Mouse (Mus musculus): ENCODE measurements around the gene Ppp1r26. TPM values are rescaled to one million over a fixed set of nuclear protein-coding genes. Genes with fewer than 3 reads are reported as not detected.

Ppp1r26 gene
- polyA plus RNA-seq, 1 experiment from 2014 or later: 7.1 TPM

- Histone ChIP-seq H3K9ac (replicated peaks; ENCODE audit: low read length) (no peak overlapping the region), H3K4me2 (replicated peaks; ENCODE audit: low read depth, low read length) (no peak overlapping the region), H3K9me3 (ENCODE audit: low read length) (no peaks in the 10 kb centered on the region), H3K36me3 (ENCODE audit: insufficient read depth, low read length) (no peaks in the 10 kb centered on the region), H3K4me1 (ENCODE audit: insufficient read depth, low read length) (no peaks in the 10 kb centered on the region), H3K4me3 (ENCODE audit: low read length) (no peak overlapping the region), H3K27me3 (ENCODE audit: insufficient read depth, low read length) (no peaks in the 10 kb centered on the region), H3K27ac (ENCODE audit: low read length) (no peak overlapping the region)
- 57% methylated on average over 2 of the region's 2 CpGs for WGBS
- no peak for ATAC-seq (ENCODE audit: low FRiP score, low TSS enrichment)
Observed at GRCm38 (mm10) chr2:28483861-28484260, 37.3 kb downstream of the Ppp1r26 start.

GRCm38 (mm10) chr2:28494521-28494920 lies 47.9 kb downstream of the Ppp1r26 start:
- H3K9ac ChIP-seq (replicated peaks; ENCODE audit: low read length): no peak overlapping the region
- H3K4me2 ChIP-seq (replicated peaks; ENCODE audit: low read depth, low read length): no peak overlapping the region
- H3K9me3 ChIP-seq (ENCODE audit: low read length): no peaks in the 10 kb centered on the region
- no peak for ATAC-seq (ENCODE audit: low FRiP score, low TSS enrichment)
- 0 out of 2 replicates have a peak overlapping the region, but pooled peaks have one; percentile 78 for H3K27ac ChIP-seq (ENCODE audit: low read length)
- peaks cover 6% of the 10 kb centered on the region; the same call in 1 of the 2 replicates for H3K4me1 ChIP-seq (ENCODE audit: insufficient read depth, low read length)
- H3K36me3 ChIP-seq (ENCODE audit: insufficient read depth, low read length): no peaks in the 10 kb centered on the region
- H3K27me3 ChIP-seq (ENCODE audit: insufficient read depth, low read length): no peaks in the 10 kb centered on the region
- WGBS: 64% methylated on average over 2 of the region's 2 CpGs
- no peak overlapping the region for H3K4me3 ChIP-seq (ENCODE audit: low read length)

DNA sequence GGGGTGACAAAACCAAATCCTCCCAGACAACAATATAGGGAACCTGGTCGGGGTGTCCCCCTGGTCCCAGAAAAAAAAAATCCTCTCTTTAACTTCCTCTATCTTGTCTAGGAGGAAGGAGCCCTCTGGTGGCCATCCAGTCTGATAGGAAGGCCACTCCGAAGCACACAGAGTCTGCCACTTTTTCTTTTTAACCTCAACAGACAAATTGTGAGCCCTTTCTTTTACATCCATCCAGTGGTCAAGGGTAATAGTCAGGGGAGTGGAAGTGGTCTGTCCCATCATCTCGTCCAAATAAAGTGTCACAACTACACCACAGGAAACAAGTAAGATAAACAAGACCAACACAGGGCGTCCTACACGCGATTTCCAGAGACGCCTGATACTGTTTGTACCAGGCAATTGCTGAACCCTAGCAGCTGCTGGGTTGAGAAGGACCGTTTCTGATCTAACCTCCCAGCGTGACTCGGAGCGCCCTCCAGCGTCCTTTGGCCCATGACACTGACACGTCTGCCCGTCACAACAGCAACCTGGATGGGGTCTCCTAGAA lies 48.7 kb downstream of the Ppp1r26 start:
- peaks cover 6% of the 10 kb centered on the region; the same call in 1 of the 2 replicates for H3K4me1 ChIP-seq (ENCODE audit: insufficient read depth, low read length)
- H3K27me3 ChIP-seq (ENCODE audit: insufficient read depth, low read length): no peaks in the 10 kb centered on the region
- no peaks in the 10 kb centered on the region for H3K9me3 ChIP-seq (ENCODE audit: low read length)
- peak overlapping the region; percentile 30 for H3K4me2 ChIP-seq (replicated peaks; ENCODE audit: low read depth, low read length)
- 62% methylated on average over 14 of the region's 14 CpGs for WGBS
- ATAC-seq (ENCODE audit: low FRiP score, low TSS enrichment): no peak
- no peak overlapping the region for H3K9ac ChIP-seq (replicated peaks; ENCODE audit: low read length)
- peak overlapping the region; percentile 7; the same call in 1 of the 2 replicates for H3K4me3 ChIP-seq (ENCODE audit: low read length)
- no peaks in the 10 kb centered on the region for H3K36me3 ChIP-seq (ENCODE audit: insufficient read depth, low read length)
- peak overlapping the region; percentile 78 for H3K27ac ChIP-seq (ENCODE audit: low read length)

GRCm38 (mm10) chr2:28495801-28496595 lies 49.4 kb downstream of the Ppp1r26 start:
- Histone ChIP-seq H3K27me3 (ENCODE audit: insufficient read depth, low read length) (no peaks in the 10 kb centered on the region), H3K9ac (replicated peaks; ENCODE audit: low read length) (no peak overlapping the region), H3K4me3 (ENCODE audit: low read length) (peak overlapping the region; percentile 7; the same call in 1 of the 2 replicates), H3K4me2 (replicated peaks; ENCODE audit: low read depth, low read length) (peak overlapping the region; percentile 46), H3K4me1 (ENCODE audit: insufficient read depth, low read length) (peaks cover 6% of the 10 kb centered on the region; the same call in 1 of the 2 replicates), H3K36me3 (ENCODE audit: insufficient read depth, low read length) (no peaks in the 10 kb centered on the region), H3K27ac (ENCODE audit: low read length) (peak overlapping the region; percentile 78), H3K9me3 (ENCODE audit: low read length) (no peaks in the 10 kb centered on the region)
- ATAC-seq (ENCODE audit: low FRiP score, low TSS enrichment): peak; percentile 74
- 61% methylated on average over 16 of the region's 16 CpGs for WGBS

DNA sequence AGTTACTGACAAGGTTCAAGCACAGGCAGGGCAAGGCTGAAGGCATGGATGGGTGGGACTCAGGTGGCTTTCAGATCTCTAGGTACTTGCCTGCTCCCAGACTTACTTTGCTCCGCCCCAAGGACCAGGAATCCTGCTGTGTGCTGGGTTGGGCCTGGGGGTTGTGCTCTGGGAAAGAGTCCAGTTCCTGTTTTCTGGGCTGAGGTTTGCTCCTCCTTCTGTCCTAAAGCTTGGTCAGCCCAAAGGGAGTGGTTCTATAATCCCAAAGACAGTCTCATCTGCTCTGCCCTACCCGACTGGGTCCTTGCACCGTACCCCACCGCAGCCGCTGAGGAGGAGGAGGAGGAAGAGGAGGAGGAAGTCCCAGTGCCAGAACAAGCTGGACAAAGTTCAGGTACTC lies 50.1 kb downstream of the Ppp1r26 start, which contains the start of gene Gbgt1:
Gene Gbgt1 (plus strand): TSS at position 221 of the 400 bp plus-strand sequence.
- peak; percentile 83 for ATAC-seq (ENCODE audit: low FRiP score, low TSS enrichment)
- WGBS: 50% methylated on average over 5 of the region's 5 CpGs
- no peaks in the 10 kb centered on the region for H3K36me3 ChIP-seq (ENCODE audit: insufficient read depth, low read length)
- H3K9me3 ChIP-seq (ENCODE audit: low read length): no peaks in the 10 kb centered on the region
- peak within 1 kb of the TSS; percentile 52 for H3K9ac ChIP-seq (replicated peaks; ENCODE audit: low read length)
- peaks cover 6% of the 10 kb centered on the region; the same call in 1 of the 2 replicates for H3K4me1 ChIP-seq (ENCODE audit: insufficient read depth, low read length)
- H3K4me3 ChIP-seq (ENCODE audit: low read length): peak within 1 kb of the TSS; percentile 34
- peak within 1 kb of the TSS; percentile 46 for H3K4me2 ChIP-seq (replicated peaks; ENCODE audit: low read depth, low read length)
- peak within 1 kb of the TSS; percentile 78 for H3K27ac ChIP-seq (ENCODE audit: low read length)
- H3K27me3 ChIP-seq (ENCODE audit: insufficient read depth, low read length): no peaks in the 10 kb centered on the region

- Histone ChIP-seq H3K9me3 (ENCODE audit: low read length) (no peaks in the 10 kb centered on the region), H3K27me3 (ENCODE audit: insufficient read depth, low read length) (no peaks in the 10 kb centered on the region), H3K4me2 (replicated peaks; ENCODE audit: low read depth, low read length) (peak overlapping the region; percentile 46), H3K4me1 (ENCODE audit: insufficient read depth, low read length) (peaks cover 6% of the 10 kb centered on the region; the same call in 1 of the 2 replicates), H3K27ac (ENCODE audit: low read length) (peak overlapping the region; percentile 78), H3K9ac (replicated peaks; ENCODE audit: low read length) (peak overlapping the region; percentile 52; the same call in 1 of the 2 replicates), H3K36me3 (ENCODE audit: insufficient read depth, low read length) (no peaks in the 10 kb centered on the region), H3K4me3 (ENCODE audit: low read length) (peak overlapping the region; percentile 34)
- WGBS: 78% methylated on average over 5 of the region's 5 CpGs
- ATAC-seq (ENCODE audit: low FRiP score, low TSS enrichment): no peak
Observed at GRCm38 (mm10) chr2:28497561-28497960, 51.0 kb downstream of the Ppp1r26 start.

DNA sequence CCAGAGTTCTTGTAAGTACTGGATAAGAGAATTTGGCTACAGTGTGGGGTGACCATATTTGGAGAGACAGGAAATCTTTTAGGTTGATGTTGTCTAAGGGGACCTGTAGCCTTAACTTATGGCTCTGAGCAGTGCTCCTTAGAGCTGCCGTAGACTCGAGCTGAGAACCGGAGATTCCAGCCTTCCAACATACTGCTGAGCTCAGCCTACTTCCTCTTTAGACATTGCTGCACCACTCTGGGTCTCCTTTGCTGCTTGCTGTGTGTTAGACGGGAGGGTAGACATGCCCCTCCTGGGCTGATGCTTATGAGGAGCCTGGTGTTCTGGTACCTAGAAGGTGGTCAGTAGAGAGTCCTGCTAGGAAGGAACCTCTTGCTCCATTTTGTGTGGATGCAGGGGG lies 51.8 kb downstream of the Ppp1r26 start:
- Histone ChIP-seq H3K9me3 (ENCODE audit: low read length) (no peaks in the 10 kb centered on the region), H3K4me1 (ENCODE audit: insufficient read depth, low read length) (peaks cover 6% of the 10 kb centered on the region; the same call in 1 of the 2 replicates), H3K27me3 (ENCODE audit: insufficient read depth, low read length) (no peaks in the 10 kb centered on the region), H3K36me3 (ENCODE audit: insufficient read depth, low read length) (no peaks in the 10 kb centered on the region), H3K27ac (ENCODE audit: low read length) (no peak overlapping the region), H3K4me2 (replicated peaks; ENCODE audit: low read depth, low read length) (peak overlapping the region; percentile 46; the same call in 1 of the 2 replicates), H3K9ac (replicated peaks; ENCODE audit: low read length) (no peak overlapping the region), H3K4me3 (ENCODE audit: low read length) (no peak overlapping the region)
- no peak for ATAC-seq (ENCODE audit: low FRiP score, low TSS enrichment)
- WGBS: 80% methylated on average over 4 of the region's 4 CpGs

GRCm38 (mm10) chr2:28502987-28503386 lies 56.4 kb downstream of the Ppp1r26 start:
- Histone ChIP-seq H3K27ac (ENCODE audit: low read length) (no peak overlapping the region), H3K4me1 (ENCODE audit: insufficient read depth, low read length) (no peaks in the 10 kb centered on the region), H3K9me3 (ENCODE audit: low read length) (no peaks in the 10 kb centered on the region), H3K27me3 (ENCODE audit: insufficient read depth, low read length) (no peaks in the 10 kb centered on the region), H3K9ac (replicated peaks; ENCODE audit: low read length) (no peak overlapping the region), H3K36me3 (ENCODE audit: insufficient read depth, low read length) (no peaks in the 10 kb centered on the region), H3K4me2 (replicated peaks; ENCODE audit: low read depth, low read length) (no peak overlapping the region), H3K4me3 (ENCODE audit: low read length) (no peak overlapping the region)
- 78% methylated on average over 10 of the region's 10 CpGs for WGBS
- ATAC-seq (ENCODE audit: low FRiP score, low TSS enrichment): no peak

- Histone ChIP-seq H3K4me1 (ENCODE audit: insufficient read depth, low read length) (no peaks in the 10 kb centered on the region), H3K4me2 (replicated peaks; ENCODE audit: low read depth, low read length) (no peak overlapping the region), H3K27ac (ENCODE audit: low read length) (no peak overlapping the region), H3K9ac (replicated peaks; ENCODE audit: low read length) (no peak overlapping the region), H3K9me3 (ENCODE audit: low read length) (no peaks in the 10 kb centered on the region), H3K36me3 (ENCODE audit: insufficient read depth, low read length) (no peaks in the 10 kb centered on the region), H3K4me3 (ENCODE audit: low read length) (no peak overlapping the region), H3K27me3 (ENCODE audit: insufficient read depth, low read length) (no peaks in the 10 kb centered on the region)
- WGBS: 89% methylated on average over 13 of the region's 13 CpGs
- no peak for ATAC-seq (ENCODE audit: low FRiP score, low TSS enrichment)
Observed at GRCm38 (mm10) chr2:28504676-28505075, 58.1 kb downstream of the Ppp1r26 start.

Data from kidney, embryonic 16.5 days (tissue).